Mouse (Mus musculus) neural tube, embryonic 11.5 days (tissue): ENCODE results near the gene Olfr750. TPM values are rescaled to one million over a fixed set of nuclear protein-coding genes. Genes with fewer than 3 reads are reported as not detected.
A peak's percentile ranks its signal among the peaks of the same experiment; 100 is the strongest.

Experiments used
- ATAC-seq: fragments of 200-750 bp; cut with Nextera tagmentation; 2 replicates; pipeline ENCODE4 v1.8.0; 2017; ENCODE audit warnings: moderate number of reproducible peaks, mild to moderate bottlenecking, moderate TSS enrichment, moderate library complexity; ENCODE audit not compliant: insufficient read depth, low FRiP score, low TSS enrichment
- DNase-seq: peaks from one replicate; pipeline ENCODE4 v3.0.0-alpha.2; 2015; ENCODE audit warnings: low spot score
- H3K27ac ChIP-seq: fragments of 300-500 bp; sonication (generic); 2 replicates; pipeline ENCODE4 v1.5.1; 2014; ENCODE audit warnings: low read depth, mild to moderate bottlenecking, low read length
- H3K27me3 ChIP-seq: fragments of 300-500 bp; sonication (generic); 2 replicates; pipeline ENCODE4 v1.6.1; 2014; ENCODE audit warnings: mild to moderate bottlenecking, low read length, mixed read lengths; ENCODE audit not compliant: control insufficient read depth, insufficient read depth
- H3K36me3 ChIP-seq: fragments of 300-500 bp; sonication (generic); 2 replicates; pipeline ENCODE4 v1.6.1; 2014; ENCODE audit warnings: mild to moderate bottlenecking, low read length, moderate library complexity, mixed read lengths; ENCODE audit not compliant: control insufficient read depth, insufficient read depth
- H3K4me1 ChIP-seq: fragments of 300-500 bp; sonication (generic); 2 replicates; pipeline ENCODE4 v1.6.1; 2014; ENCODE audit warnings: low read length, mixed read lengths; ENCODE audit not compliant: control insufficient read depth, insufficient read depth
- H3K4me2 ChIP-seq: fragments of 300-500 bp; sonication (generic); 2 replicates; pipeline ENCODE4 v1.6.1; 2014; ENCODE audit warnings: low read depth, mild to moderate bottlenecking, moderate library complexity
- H3K4me3 ChIP-seq: fragments of 300-500 bp; sonication (generic); 2 replicates; pipeline ENCODE4 v1.5.1; 2014; ENCODE audit warnings: low read depth, low read length
- H3K9ac ChIP-seq: fragments of 300-500 bp; sonication (generic); 2 replicates; pipeline ENCODE4 v1.6.1; 2014; ENCODE audit warnings: mild to moderate bottlenecking, low read length
- H3K9me3 ChIP-seq: fragments of 300-500 bp; sonication (generic); 2 replicates; pipeline ENCODE4 v1.6.1; 2016; ENCODE audit warnings: low read length; ENCODE audit not compliant: control insufficient read depth
- WGBS: fragments of 180-500 bp; shearing (Covaris S2); extraction: QIAGEN DNeasy Blood & Tissue Kit; methylation state at CpG from one replicate; pipeline ENCODE4 v1.1.7; 2014; 5-methylcytosine and 5-hydroxymethylcytosine counted together
- polyA plus RNA-seq: library from polyadenylated mRNA; unstranded; fragments of >200 nt; fragmentation: Nextera tagmentation; extraction: Ambion mirVana; gene quantifications from 2 replicates; pipeline ENCODE4 v1.2.1, GENCODE M21; 2014

Olfr750 gene
- polyA plus RNA-seq, 1 experiment from 2014 or later: not detected

- peak; percentile 54 for ATAC-seq
Measured at GRCm38 (mm10) chr14:51090077-51090781, 16.0 kb upstream of the Olfr750 start.

GRCm38 (mm10) chr14:51089674-51090076 is 15.4 kb upstream of the Olfr750 start:
- Histone ChIP-seq H3K9me3 (no peaks in the 10 kb centered on the region), H3K27me3 (no peaks in the 10 kb centered on the region), H3K4me3 (peak overlapping the region; percentile 68), H3K4me2 (peak overlapping the region; percentile 68), H3K9ac (peak overlapping the region; percentile 39), H3K36me3 (no peaks in the 10 kb centered on the region), H3K4me1 (peaks cover 2% of the 10 kb centered on the region; the same call in 1 of the 2 replicates), H3K27ac (0 out of 2 replicates have a peak overlapping the region, but pooled peaks have one; percentile 70)
- no peak for DNase-seq
- ATAC-seq: no peak
- WGBS: 0% methylated on average over 15 of the region's 15 CpGs

More at GRCm38 (mm10) chr14:51090077-51090781, 16.0 kb upstream of the Olfr750 start:
- H3K4me3 ChIP-seq: peak overlapping the region; percentile 68
- WGBS: 0% methylated on average over 27 of the region's 27 CpGs
- peak overlapping the region; percentile 39 for H3K9ac ChIP-seq
- peak overlapping the region; percentile 70; the same call in 1 of the 2 replicates for H3K27ac ChIP-seq
- H3K9me3 ChIP-seq: no peaks in the 10 kb centered on the region
- no peaks in the 10 kb centered on the region for H3K27me3 ChIP-seq
- H3K4me2 ChIP-seq: peak overlapping the region; percentile 68
- peaks cover 2% of the 10 kb centered on the region; the same call in 1 of the 2 replicates for H3K4me1 ChIP-seq
- H3K36me3 ChIP-seq: no peaks in the 10 kb centered on the region
- peak; percentile 85 for DNase-seq

GRCm38 (mm10) chr14:51088970-51089673 is 14.9 kb upstream of the Olfr750 start:
- Histone ChIP-seq H3K27me3 (no peaks in the 10 kb centered on the region), H3K27ac (0 out of 2 replicates have a peak overlapping the region, but pooled peaks have one; percentile 70), H3K9ac (peak overlapping the region; percentile 59), H3K4me3 (peak overlapping the region; percentile 68), H3K36me3 (no peaks in the 10 kb centered on the region), H3K4me2 (peak overlapping the region; percentile 76), H3K9me3 (no peaks in the 10 kb centered on the region), H3K4me1 (peaks cover 2% of the 10 kb centered on the region; the same call in 1 of the 2 replicates)
- ATAC-seq (peak; percentile 94), DNase-seq (peak; percentile 94)
- under 1% methylated on average over 34 of the region's 34 CpGs for WGBS

GRCm38 (mm10) chr14:51088166-51088969 is 14.1 kb upstream of the Olfr750 start:
- Histone ChIP-seq H3K27ac (0 out of 2 replicates have a peak overlapping the region, but pooled peaks have one; percentile 44), H3K4me1 (peaks cover 7% of the 10 kb centered on the region), H3K9me3 (no peaks in the 10 kb centered on the region), H3K4me2 (peak overlapping the region; percentile 76), H3K27me3 (no peaks in the 10 kb centered on the region; the same call in 1 of the 2 replicates), H3K36me3 (no peaks in the 10 kb centered on the region), H3K4me3 (peak overlapping the region; percentile 68), H3K9ac (peak overlapping the region; percentile 59)
- DNase-seq (peak; percentile 82), ATAC-seq (peak; percentile 42)
- under 1% methylated on average over 23 of the region's 23 CpGs for WGBS

- no peak overlapping the region for H3K27ac ChIP-seq
- DNase-seq (no peak), ATAC-seq (no peak)
- H3K4me2 ChIP-seq: peak overlapping the region; percentile 76
- 4% methylated on average over 9 of the region's 9 CpGs for WGBS
- H3K9ac ChIP-seq: no peak overlapping the region
- no peaks in the 10 kb centered on the region for H3K9me3 ChIP-seq
- H3K4me1 ChIP-seq: peaks cover 9% of the 10 kb centered on the region
- no peaks in the 10 kb centered on the region; the same call in 1 of the 2 replicates for H3K27me3 ChIP-seq
- H3K4me3 ChIP-seq: peak overlapping the region; percentile 68
- no peaks in the 10 kb centered on the region for H3K36me3 ChIP-seq
Measured at GRCm38 (mm10) chr14:51087762-51088161, 13.5 kb upstream of the Olfr750 start.

GRCm38 (mm10) chr14:51085911-51086310 is 11.7 kb upstream of the Olfr750 start:
- H3K27me3 ChIP-seq: no peaks in the 10 kb centered on the region; the same call in 1 of the 2 replicates
- no peak overlapping the region for H3K27ac ChIP-seq
- H3K9ac ChIP-seq: no peak overlapping the region
- H3K36me3 ChIP-seq: no peaks in the 10 kb centered on the region
- H3K4me1 ChIP-seq: peaks cover 9% of the 10 kb centered on the region
- ATAC-seq (no peak), DNase-seq (no peak)
- 85% methylated on average over 4 of the region's 4 CpGs for WGBS
- no peaks in the 10 kb centered on the region for H3K9me3 ChIP-seq
- H3K4me2 ChIP-seq: no peak overlapping the region
- H3K4me3 ChIP-seq: no peak overlapping the region

GRCm38 (mm10) chr14:51085086-51085485 is 10.9 kb upstream of the Olfr750 start:
- no peak for DNase-seq
- no peak overlapping the region for H3K4me2 ChIP-seq
- no peak overlapping the region for H3K4me3 ChIP-seq
- no peak overlapping the region for H3K9ac ChIP-seq
- H3K27me3 ChIP-seq: no peaks in the 10 kb centered on the region; the same call in 1 of the 2 replicates
- H3K9me3 ChIP-seq: no peaks in the 10 kb centered on the region
- H3K36me3 ChIP-seq: no peaks in the 10 kb centered on the region
- no peak for ATAC-seq
- H3K27ac ChIP-seq: no peak overlapping the region
- peaks cover 9% of the 10 kb centered on the region for H3K4me1 ChIP-seq
- WGBS: 78% methylated on average over 2 of the region's 2 CpGs

- H3K36me3 ChIP-seq: no peaks in the 10 kb centered on the region
- WGBS: 15% methylated on average over 7 of the region's 7 CpGs
- H3K4me1 ChIP-seq: peaks cover 8% of the 10 kb centered on the region
- H3K4me3 ChIP-seq: peak overlapping the region; percentile 38; the same call in 1 of the 2 replicates
- no peak overlapping the region for H3K27ac ChIP-seq
- H3K27me3 ChIP-seq: no peaks in the 10 kb centered on the region; the same call in 1 of the 2 replicates
- H3K9ac ChIP-seq: no peak overlapping the region
- no peaks in the 10 kb centered on the region for H3K9me3 ChIP-seq
- ATAC-seq (no peak), DNase-seq (no peak)
- peak overlapping the region; percentile 75 for H3K4me2 ChIP-seq
Measured at GRCm38 (mm10) chr14:51083805-51084204, 9.6 kb upstream of the Olfr750 start.
